Mouse (Mus musculus): ENCODE results near the gene Btbd19.
A peak's percentile ranks its signal among the peaks of the same experiment; 100 is the strongest.

Gene Btbd19

DNA sequence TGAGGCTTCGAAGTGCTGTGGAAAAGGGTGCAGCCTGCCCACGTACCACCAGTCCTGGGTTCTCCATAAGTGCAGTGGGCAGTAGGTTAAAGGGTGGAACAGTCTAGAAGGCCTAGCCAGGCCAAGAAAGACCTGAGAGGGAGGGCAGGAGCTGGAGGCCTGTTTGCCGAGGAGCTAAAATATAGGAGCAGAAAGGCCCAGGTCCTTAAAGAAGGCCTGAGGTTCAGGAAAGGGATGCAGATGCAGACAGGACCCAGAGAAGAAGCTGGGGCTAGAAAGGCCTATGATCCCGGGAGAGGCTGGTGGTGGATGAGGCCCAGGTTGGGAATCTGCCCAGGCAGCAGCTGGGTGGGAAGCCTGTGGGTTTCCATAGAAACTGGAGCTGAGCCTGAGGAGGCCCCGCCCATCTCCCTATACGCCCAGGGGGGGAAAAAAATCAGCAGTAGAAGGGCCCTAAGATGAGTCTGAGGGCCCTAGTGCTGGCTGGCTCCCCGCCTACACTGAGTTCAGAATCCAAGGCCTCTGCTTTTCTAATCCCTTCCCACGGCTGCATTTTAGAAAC is at the start of gene Btbd19:
TSS of gene Btbd19 (minus strand) at position 378 of the 562 bp plus-strand sequence.
- peak in 1 of 2 experiments; percentile 83 for DNase-seq (ENCODE audit: low spot score in 2 of 2)

DNA sequence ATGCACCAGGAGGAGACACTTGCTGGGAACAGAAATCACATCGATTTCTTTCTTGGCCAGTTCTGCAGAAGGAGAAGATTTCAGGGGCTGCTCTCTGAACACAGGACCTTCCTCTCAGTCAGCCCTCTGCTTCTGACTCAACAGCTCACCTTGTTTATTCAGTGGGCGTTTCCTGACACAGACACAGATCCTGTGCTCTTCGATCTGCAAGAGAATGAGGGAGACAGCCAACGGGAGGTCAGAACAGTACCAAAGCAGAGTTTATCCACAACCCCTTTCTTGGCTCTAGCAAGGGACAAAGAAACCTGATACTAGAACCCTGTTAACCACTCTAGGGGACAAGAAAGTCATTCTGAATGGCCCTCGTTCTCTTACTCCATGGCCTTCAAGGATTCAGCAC is 44.4 kb upstream of the Btbd19 start:
- DNase-seq (ENCODE audit: low spot score in 2 of 2) = no peak

DNA sequence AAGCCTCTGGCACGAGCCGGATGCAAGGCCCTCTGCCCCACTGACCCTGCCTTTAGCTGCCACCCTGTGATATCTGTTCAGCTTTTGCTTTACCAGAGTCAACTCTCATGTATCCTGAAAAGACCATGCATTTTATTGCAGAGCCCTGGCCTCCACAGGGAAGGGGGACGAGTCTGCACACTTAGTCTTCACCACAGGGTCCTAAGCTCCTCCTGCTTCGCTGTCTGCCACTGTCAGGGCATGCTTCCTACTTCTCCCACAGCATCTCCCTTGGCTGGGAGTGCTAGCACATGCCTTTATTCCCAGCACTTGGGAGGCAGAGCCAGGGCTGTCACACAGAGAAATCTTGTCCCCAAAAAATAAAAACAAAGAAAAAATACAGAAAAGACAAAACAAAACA is 35.7 kb upstream of the Btbd19 start:
- no peak for DNase-seq (ENCODE audit: low spot score in 2 of 2)

DNA sequence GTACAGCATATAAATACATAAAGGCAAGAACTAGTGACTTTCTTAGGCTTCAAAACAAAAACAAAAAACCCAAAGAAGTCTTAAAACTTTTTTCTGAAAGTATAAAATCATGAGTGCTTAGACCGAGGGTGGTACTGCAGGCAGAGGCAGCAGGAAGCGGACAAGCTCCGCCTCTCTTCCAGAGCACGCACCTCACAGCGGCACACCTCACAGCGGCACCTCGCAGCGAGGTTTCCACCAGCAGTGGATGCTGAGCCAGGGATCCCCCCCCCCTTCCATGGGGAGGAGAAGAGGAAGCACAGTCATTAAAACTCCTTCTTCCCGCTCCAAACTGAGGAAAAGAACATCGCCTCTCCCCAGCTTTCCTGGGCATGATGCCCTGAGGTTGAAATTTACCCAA is 34.1 kb upstream of the Btbd19 start:
- DNase-seq (ENCODE audit: low spot score in 2 of 2) = no peak

DNA sequence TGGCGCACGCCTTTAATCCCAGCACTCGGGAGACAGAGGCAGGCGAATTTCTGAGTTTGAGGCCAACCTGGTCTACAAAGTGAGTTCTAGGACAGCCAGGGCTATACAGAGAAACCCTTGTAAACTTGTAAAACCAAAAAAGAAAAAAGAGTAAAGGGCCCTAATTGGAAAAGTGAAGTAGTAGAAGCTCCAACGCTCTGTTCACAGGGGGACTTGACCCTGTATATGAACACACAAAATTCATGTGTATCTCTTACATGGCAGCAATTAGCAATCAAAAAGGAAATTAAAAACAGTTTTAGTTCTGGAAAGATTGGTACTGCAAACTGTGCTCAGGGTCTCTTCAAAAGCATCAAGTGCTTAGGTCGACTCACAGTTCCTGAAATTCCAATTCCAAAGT is 30.8 kb upstream of the Btbd19 start:
- DNase-seq (ENCODE audit: low spot score in 2 of 2) = no peak

DNA sequence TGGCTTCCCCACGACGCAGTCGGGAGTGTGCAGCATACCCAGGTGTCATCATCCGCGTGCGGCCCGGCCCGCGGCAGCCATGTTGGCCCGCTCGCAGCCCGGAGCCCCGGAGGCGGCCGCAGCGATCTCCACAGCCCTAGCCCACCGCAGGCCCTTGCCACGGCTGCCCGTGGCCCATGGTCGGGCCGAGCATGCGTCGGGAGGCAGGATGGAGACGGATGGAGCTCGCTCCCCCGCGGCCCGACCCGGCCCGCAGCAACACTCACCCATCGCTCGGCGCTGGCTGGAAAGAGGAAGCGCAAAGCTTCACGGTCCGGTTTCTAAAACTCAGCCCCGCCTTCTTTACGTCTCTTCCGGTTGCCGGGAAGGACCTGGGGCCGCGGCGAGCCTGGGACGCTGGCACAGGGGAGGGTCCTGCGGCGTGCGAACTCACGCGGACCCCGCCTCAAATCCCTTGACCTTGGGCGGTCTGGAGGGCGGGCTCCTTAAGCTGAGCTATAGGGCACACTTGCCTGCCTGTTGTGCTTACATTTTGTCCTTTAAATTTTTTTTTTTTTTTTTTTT is 30.3 kb upstream of the Btbd19 start, which contains the start of gene Rps8:
TSS of gene Rps8 (minus strand) at position 452 of the 564 bp plus-strand sequence.
- DNase-seq (ENCODE audit: low spot score in 2 of 2) = peak; percentile 61 to 79

DNA sequence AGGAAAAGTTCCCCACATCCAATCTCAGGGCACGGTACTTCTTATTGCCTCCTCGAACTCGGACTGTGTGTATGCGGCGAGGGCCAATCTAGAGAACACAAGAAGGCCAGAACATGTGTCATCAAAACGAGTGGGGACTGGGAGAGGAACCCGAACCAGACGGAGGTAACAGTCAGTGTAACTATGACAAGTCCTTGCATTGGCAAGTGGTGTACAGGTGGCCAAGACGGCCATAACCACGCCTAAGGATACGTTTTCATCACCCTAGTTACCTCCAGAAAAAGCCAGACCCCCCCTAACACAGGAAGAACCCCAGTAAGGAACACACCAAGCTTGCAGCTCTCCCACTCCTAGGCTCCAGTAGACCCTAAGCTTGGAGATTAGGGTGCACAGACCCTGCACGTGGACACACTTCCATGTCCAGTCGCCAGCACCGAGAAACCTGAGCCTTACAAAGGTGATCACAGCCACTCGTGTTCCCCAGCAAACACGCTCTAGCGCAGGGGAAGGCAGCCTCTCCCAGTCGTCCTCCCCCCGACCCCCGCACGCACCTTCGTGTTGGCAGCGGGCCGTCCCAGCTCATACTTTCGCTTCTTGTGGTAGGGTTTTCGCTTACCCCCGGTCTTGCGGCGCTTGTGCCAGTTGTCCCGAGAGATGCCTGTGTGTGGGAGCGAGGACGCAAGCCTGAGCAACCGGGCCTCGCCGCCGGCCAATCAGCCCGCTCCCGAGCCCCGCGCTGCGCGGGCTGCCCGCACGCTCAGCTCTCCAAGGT is 29.7 kb upstream of the Btbd19 start:
- no peak for DNase-seq (ENCODE audit: low spot score in 2 of 2)

DNA sequence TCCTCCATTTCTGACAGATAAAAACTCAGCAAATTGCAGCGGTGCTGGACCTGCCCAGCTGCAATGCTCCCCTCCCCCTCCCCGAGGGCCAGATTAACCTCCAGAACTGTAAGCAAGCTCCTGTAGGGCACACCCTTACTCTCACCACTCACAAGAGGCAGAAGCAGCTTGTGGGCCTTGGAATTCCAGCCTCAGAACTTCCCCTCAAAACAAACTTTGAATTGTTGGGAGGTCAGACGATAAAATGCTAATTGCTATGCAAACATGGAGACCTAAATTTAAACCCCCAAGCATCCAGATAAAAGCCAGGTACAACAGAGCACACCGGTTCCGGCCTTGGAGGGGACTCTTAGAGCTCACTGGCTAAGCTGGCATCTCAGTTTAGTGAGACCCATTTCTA is 27.2 kb upstream of the Btbd19 start:
- DNase-seq (ENCODE audit: low spot score in 2 of 2) = no peak

DNA sequence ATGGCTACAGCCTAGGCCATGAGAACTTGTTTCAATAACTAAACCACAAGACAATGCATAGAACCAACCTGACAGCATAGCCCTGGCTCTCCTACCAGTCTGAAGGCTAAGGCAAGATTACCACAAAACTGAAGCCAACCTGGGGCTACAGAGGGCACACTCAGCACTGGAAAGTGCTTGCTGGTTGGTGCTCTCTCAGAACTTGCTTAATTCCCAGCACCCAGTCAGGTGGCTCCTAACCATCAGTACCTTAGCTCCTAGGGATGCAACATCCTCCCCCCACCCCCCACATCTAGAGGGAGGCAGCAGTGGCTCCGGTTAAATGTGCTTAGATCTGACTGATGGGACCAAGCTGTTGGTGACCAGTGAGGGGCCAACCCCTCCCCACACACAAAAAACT is 25.9 kb upstream of the Btbd19 start:
- DNase-seq (ENCODE audit: low spot score in 2 of 2) = no peak

DNA sequence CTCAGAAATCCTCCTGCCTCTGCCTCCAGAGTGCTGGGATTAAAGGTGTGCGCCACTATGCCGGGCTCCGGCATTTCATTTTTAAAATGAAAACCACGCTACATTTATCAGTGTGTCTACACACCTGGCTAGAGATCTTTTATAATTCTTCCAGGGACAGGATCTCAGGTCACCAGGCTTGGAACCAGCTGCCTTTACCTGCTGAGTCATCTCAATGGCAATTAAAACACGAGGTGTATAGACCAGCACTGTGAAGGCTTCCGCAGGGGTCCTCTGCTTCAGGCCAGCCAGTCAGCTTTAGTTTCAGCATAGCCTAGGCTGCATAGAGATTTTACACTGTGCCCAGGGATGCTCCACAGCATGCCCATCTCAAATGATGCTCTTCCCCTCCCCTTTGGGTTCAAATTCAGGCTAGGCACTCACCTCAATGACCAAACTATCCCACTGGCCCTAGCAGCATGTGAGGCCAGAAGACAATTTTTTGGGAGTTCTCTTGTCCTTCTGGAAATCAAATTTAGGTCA is 24.7 kb upstream of the Btbd19 start:
- DNase-seq (ENCODE audit: low spot score in 2 of 2) = no peak

DNA sequence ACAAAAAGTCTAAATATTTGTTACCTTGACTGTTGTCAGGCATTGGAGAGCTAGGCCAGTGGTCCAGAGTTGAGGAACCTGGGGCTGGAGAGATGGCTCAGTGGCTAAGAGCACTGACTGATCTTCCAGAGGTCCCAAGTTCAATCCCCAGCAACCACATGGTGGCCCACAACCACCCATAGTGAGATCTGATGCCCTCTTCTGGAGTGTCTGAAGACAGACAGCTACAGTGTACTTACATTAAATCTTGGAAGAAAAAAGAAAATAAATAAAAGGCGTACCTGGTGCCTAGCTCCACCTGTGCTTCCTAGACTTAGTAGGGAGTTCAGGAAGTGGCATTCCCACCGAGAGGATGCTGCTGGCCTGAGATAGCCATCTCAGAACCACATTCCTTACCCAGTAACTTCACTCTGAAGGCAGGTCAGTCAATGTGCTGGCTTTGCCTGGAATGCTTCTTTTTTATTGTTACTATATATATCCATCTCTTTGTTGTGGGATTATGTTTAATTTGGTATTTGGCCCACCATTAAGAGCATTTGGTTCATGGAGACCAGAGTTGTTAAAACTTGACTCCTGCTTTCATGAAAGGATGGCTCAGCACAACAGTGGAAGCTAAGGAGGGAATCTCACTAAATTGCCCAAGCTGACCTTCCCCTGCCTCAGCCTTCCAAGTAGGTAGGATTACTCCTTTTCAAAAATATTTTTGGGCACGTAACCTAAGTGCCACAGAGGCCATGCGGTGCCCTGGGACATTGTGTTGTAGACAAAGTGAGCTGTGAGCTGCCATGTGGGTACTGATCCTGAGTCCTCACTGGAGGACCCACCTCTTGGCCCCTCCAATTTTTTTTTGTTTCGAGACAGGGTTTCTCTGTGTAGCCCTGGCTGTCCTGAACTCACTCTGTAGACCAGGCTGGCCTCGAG is 24.0 kb upstream of the Btbd19 start:
- no peak for DNase-seq (ENCODE audit: low spot score in 2 of 2)

DNA sequence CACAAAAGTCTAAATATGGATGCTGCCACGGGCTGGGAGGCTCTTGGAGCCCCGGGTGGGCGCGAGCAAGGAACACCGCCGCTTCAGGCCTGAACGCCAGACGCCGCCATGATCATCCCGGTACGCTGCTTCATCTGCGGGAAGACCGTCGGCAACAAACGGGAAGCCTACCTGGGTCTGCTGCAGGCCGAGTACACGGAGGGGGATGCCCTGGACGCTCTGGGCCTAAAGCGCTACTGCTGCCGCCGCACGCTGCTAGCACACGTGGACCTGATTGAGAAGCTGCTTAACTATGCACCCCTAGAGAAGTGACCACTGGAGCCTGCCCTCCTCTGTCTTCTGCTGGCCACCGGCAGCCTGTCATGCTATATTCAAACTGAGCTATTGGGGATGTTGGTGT is 23.3 kb upstream of the Btbd19 start:
- DNase-seq (ENCODE audit: low spot score in 2 of 2) = no peak

DNA sequence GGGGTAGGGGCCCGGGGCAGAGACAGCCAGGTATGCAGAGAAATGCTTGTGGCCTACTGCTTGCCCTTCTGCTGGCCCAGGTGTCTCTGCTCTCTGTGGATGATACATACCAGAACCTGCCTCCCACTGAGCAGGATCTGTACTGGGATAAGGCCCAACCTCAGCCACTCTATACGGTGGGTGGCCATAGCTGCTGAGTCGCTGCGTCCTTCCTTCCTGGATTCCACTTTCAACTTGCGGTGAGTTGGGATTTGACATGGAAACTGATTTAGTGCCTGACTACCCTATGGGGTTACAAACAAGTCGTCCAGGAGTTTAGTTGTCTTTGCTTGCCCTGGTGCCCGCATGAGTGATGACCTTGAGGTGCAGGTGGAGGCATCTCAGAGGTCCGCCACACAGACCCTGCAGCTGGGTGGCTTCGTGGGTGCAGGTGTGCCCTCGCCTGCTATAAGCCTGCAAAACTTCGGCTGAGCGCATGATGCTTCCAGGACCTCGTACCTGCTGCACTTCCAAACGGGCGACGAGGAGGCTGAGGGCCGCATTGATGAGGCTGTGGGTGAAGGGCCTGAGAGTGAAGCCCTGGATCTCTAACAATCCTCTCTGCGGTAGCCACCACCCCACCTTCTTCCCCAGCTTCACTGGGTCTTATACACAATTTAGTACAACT is 22.7 kb upstream of the Btbd19 start:
- no peak for DNase-seq (ENCODE audit: low spot score in 2 of 2)

DNA sequence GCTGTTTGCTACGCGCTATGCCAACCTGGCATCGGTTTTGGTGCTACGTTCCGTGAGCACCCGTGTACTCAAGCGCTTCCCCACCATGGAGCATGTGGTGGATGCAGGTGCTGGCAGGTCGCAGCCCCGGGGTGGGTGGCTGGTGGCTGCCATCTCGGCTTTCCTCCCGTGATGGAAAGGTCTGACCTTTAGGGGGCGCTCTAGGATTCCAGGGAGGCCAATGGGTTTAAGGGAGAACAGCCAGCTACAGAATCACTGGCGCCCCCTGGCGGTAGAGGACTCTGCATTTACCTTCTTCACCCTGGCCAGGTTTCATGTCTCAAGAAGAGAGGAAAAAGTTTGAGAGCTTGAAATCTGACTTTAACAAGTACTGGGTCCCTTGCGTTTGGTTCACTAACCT is 20.7 kb upstream of the Btbd19 start:
- DNase-seq (ENCODE audit: low spot score in 2 of 2) = peak; percentile 69 to 85

DNA sequence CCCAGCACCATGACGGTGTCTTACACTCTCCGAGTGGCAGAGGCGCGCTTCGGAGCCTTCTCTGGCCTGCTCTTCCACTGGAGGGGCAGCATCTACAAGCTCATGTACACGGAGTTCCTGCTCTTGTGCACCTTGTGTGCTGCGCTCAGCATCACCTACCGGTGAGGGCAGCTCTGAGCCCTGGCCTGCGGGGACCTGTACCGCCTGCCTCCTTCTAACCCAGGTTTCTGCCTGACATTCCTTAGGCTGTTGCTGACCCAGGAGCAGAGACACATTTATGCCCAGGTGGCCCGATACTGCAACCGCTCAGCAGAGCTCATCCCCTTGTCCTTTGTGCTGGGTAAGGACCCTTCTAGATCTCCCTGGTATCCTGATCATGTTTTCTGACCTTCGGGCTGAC is 19.7 kb upstream of the Btbd19 start:
- no peak for DNase-seq (ENCODE audit: low spot score in 2 of 2)

DNA sequence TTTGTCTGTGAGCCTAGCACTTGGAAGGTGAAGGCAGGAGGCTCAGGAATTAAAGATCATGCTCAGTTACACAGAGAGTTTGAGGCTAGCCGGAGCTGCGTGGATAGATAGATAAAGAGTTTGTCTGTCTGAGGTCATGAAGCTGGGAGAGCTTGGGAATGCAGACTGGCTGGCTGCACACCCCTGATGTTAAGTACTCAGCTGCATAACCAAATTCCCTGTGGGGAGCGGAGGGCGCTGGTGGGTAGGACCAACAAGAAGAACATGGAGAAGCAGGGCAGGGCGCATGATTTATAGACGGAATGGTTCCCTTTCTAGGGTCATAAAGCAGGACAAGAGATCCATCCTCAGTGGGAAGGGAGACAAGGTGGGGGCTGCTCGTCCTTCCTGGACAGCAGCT is 17.5 kb upstream of the Btbd19 start:
- no peak for DNase-seq (ENCODE audit: low spot score in 2 of 2)

DNA sequence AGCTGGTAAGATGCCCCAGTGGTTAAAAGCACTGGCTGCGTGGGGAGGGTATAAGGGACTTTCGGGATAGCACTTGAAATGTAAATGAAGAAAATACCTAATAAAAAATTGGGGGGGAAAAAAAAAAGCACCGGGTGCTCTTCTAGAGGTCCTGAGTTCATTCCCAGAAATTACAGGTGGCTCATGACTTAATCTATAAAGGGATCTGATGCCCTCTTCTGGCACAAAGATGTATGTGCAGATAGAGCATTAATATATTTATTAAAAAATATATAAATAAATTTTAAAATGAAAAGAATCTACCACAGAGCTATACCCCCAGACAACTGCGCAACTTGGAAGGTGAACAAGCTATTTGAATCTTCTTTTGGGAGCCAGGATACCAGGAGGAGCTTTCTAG is 15.1 kb upstream of the Btbd19 start:
- DNase-seq (ENCODE audit: low spot score in 2 of 2) = no peak

DNA sequence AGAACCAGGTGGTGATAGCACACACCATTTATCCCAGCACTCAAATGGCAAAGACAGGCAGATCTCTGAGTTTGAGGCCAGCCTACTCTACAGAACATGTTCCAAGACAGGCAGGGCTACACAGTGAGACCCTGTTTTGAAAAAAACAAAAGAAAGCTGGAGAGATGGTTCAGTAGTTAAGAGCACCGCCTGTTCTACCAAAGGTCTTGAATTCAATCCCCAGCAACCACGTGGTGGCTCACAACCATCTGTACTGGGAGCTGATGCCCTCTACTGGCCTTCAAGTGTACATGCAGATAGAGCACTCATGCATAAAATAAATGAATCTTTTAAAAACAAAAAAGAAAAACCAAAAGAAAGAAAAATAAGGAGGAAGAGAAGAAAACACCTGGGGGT is 13.7 kb upstream of the Btbd19 start:
- DNase-seq (ENCODE audit: low spot score in 2 of 2) = no peak

DNA sequence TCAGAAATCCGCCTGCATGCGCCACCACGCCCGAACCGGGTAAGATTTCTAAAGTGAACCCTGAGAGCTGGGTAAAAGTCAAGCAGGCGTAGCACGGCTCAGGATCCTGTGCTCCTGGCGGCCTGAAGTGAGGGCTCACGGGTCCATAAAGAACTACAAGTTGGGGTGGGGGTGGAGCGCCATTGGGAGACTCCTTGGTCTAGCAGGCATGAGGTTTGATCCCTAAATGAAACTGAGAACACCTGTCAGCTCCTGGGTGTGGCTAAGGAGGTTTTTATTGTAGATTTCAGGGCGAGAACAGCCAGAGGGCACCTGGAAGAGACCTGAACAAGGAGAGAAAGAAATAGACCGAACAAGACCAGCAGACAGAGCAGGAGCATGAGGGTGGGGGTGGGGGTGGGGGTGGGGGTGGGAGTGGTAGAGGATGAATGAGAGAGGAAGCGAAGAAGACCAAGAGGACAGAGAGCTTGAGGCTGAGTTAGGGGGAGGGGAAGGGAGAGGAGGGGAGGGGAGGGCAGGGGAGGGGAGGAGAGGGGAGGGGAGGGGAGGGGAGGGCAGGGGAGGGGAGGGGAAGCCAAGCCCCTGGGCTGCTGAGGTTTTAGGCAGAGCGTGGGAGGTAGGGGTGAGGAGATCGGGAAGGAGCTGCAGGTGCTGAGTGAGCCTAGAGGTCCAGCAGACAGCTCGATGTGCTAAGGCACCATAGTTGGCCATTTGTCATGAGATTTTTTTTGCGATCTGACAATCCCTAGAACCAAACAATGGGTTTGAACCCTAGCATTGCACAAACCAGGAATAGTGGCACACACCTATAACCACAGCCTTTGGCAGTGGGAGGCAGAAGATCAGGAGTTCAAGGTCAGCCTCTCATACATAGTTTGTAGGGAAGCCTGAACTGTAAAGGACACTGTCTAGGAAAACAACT is 13.0 kb upstream of the Btbd19 start:
- DNase-seq (ENCODE audit: low spot score in 2 of 2) = no peak

DNA sequence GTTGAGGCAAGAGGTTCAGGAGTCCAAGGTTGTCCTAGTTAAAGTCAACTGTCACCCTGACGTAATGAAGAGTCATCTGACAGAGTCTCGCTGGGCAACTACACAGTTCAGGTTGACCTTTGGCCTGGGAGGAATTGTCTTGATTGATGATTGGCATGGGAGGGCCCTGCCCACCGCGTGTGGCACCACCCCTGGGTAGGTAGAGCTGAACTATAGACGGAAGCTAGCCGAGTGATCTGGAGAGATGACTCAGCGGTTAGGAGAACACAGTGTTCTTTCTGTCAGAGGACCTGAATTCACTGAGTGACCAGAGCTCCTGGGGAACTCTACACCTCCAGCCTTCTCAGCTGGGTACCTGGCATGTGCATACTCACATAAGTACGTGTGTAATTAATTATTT is 10.5 kb upstream of the Btbd19 start:
- DNase-seq (ENCODE audit: low spot score in 2 of 2) = no peak

Measured in cerebellum, postnatal 4 days (tissue).